Mouse (Mus musculus) brain, embryonic 14.5 days (tissue): ENCODE data around the gene Dnah17.

ENCODE experiments used
- CTCF ChIP-seq: fragments of 200-500 bp; IDR thresholded peaks from 2 replicates; pipeline ENCODE4 v1.5.1; 2012; ENCODE audit warnings: inconsistent platforms, mild to moderate bottlenecking, moderate library complexity, borderline replicate concordance; ENCODE audit not compliant: insufficient read depth, insufficient read length; ENCODE audit errors: extremely low read depth
- POLR2A ChIP-seq: fragments of 200-500 bp; IDR thresholded peaks from 2 replicates; pipeline ENCODE4 v1.6.1; 2012; ENCODE audit warnings: mild to moderate bottlenecking, inconsistent platforms, borderline replicate concordance; ENCODE audit not compliant: poor library complexity, insufficient read depth, insufficient read length, severe bottlenecking; ENCODE audit errors: extremely low read depth

DNA sequence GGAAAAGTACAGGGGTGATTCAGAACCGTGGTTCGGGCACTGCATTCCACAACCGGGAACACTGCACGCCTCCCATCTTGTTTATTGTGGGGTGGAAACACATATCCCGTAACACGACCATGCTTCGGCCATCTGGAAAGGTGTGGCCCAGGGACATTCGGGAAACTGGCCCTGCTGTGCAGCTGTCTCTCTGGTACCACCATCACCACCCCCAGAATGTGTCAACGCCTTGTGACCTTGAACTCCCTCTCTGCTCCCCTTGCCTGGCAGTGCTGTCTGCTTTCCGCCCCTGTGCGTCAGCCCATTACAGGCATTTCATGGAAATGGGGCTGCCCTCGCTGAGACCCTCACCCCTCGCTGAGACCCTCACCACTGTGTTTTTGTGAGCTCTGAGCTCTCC is 96.0 kb downstream of the Dnah17 start:
- no peak for TF ChIP-seq POLR2A
- TF ChIP-seq CTCF: no peak
